Mouse (Mus musculus) kidney, postnatal 0 days (tissue): ENCODE results near the gene Strn4. TPM values are rescaled to one million over a fixed set of nuclear protein-coding genes. Genes with fewer than 3 reads are reported as not detected.

Experiments used
- ATAC-seq: fragments of 200-750 bp; cut with Nextera tagmentation; replicated peaks from 2 replicates; pipeline ENCODE4 v1.8.0; 2017; ENCODE audit warnings: low read depth, moderate number of reproducible peaks, moderate TSS enrichment, moderate library complexity; ENCODE audit not compliant: low FRiP score
- DNase-seq: peaks from one replicate; pipeline ENCODE4 v3.0.0-alpha.2; 2016; ENCODE audit warnings: low spot score
- H3K27ac ChIP-seq: fragments of 300-500 bp; sonication (generic); 2 replicates; pipeline ENCODE4 v1.5.1; 2014; ENCODE audit warnings: mild to moderate bottlenecking
- H3K27me3 ChIP-seq: fragments of 300-500 bp; sonication (generic); 2 replicates; pipeline ENCODE4 v1.6.1; 2014; ENCODE audit warnings: low read length, mixed read lengths; ENCODE audit not compliant: insufficient read depth
- H3K36me3 ChIP-seq: fragments of 300-500 bp; sonication (generic); 2 replicates; pipeline ENCODE4 v1.6.1; 2014; ENCODE audit warnings: low read length, mixed read lengths; ENCODE audit not compliant: insufficient read depth
- H3K4me1 ChIP-seq: fragments of 300-500 bp; sonication (generic); replicated peaks from 2 replicates; pipeline ENCODE4 v1.6.1; 2014; ENCODE audit warnings: antibody characterized with exemption, low read length, mixed read lengths; ENCODE audit not compliant: insufficient read depth
- H3K4me2 ChIP-seq: fragments of 300-500 bp; sonication (generic); 2 replicates; pipeline ENCODE4 v1.6.1; 2014; ENCODE audit warnings: mild to moderate bottlenecking, low read length, moderate library complexity, mixed read lengths
- H3K4me3 ChIP-seq: fragments of 300-500 bp; sonication (generic); replicated peaks from 2 replicates; pipeline ENCODE4 v1.5.1; 2014; ENCODE audit warnings: low read depth, low read length
- H3K9ac ChIP-seq: fragments of 300-500 bp; sonication (generic); 2 replicates; pipeline ENCODE4 v1.6.1; 2014; ENCODE audit warnings: low read depth, low read length
- H3K9me3 ChIP-seq: fragments of 300-500 bp; sonication (generic); replicated peaks from 2 replicates; pipeline ENCODE4 v1.6.1; 2016; ENCODE audit warnings: low read length, inconsistent platforms, mixed read lengths
- CTCF ChIP-seq: IDR thresholded peaks from 2 replicates; pipeline ENCODE4 v1.5.1; 2016; ENCODE audit warnings: antibody characterized with exemption, low read depth, mild to moderate bottlenecking, moderate library complexity
- WGBS: fragments of 180-500 bp; shearing (Covaris S2); extraction: QIAGEN DNeasy Blood & Tissue Kit; methylation state at CpG from one replicate; pipeline ENCODE4 v1.1.7; 2014; 5-methylcytosine and 5-hydroxymethylcytosine counted together
- polyA plus RNA-seq: library from polyadenylated mRNA; unstranded; fragments of >200 nt; fragmentation: Nextera tagmentation; extraction: Ambion mirVana; gene quantifications from 2 replicates; pipeline ENCODE4 v1.2.1, GENCODE M21; 2015

The Strn4 gene
- polyA plus RNA-seq: 65.4 and 71.2 TPM in 2 replicates

DNA sequence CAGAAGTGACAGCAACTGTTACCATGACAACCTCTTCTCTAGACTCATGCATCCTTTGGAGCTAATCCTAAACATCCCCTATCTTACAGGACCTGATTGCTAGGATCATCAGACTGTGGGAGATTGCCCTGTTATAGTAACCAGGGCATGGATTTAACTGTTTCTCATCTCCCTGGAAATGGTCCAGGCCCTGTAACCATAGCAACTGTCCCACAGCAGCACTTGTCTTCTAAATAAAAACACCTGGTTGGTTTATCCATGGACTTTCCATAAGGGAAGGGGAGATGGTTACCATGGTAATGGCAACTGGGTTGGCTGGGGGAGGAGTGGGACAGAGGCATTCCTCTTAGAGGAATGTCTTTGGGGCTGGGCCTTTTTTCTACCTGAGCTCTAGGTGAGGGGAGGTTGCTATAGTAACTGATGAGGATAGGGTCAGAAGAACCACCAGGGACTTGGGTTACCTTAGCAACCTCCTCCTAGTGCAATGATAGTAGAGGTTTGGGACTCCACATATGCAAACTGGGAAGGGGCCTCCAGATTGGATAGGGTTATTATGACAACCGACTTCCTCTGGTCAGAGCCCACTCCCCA, at the start of gene Strn4:
Gene Strn4 (plus strand): TSS at position 539 of the 591 bp plus-strand sequence.
- DNase-seq: peak; percentile 40

GRCm38 (mm10) chr7:16766443-16766842, 49.2 kb upstream of the Strn4 start:
- DNase-seq: no peak
- H3K36me3 ChIP-seq: no peaks in the 10 kb centered on the region
- H3K9ac ChIP-seq: no peak overlapping the region
- 53% methylated on average over 2 of the region's 2 CpGs for WGBS
- H3K4me2 ChIP-seq: no peak overlapping the region
- H3K4me1 ChIP-seq: no peaks in the 10 kb centered on the region
- TF ChIP-seq CTCF: no peak
- no peak for ATAC-seq
- H3K27me3 ChIP-seq: no peaks in the 10 kb centered on the region
- H3K9me3 ChIP-seq: no peaks in the 10 kb centered on the region
- no peak overlapping the region for H3K27ac ChIP-seq
- H3K4me3 ChIP-seq: no peak overlapping the region

More for the DNA sequence above, at the start of gene Strn4:
- ATAC-seq: no peak
- 0% methylated on average over 1 of the region's 1 CpGs for WGBS
- Histone ChIP-seq H3K4me2 (peak within 1 kb of the TSS; percentile 91), H3K27me3 (no peaks in the 10 kb centered on the region), H3K4me3 (peak within 1 kb of the TSS; percentile 100), H3K9ac (peak within 1 kb of the TSS; percentile 100), H3K36me3 (peaks cover 6% of the 10 kb centered on the region; the same call in 1 of the 2 replicates), H3K27ac (peak within 1 kb of the TSS; percentile 94), H3K4me1 (peaks cover 26% of the 10 kb centered on the region), H3K9me3 (no peaks in the 10 kb centered on the region)
- no peak for TF ChIP-seq CTCF

DNA sequence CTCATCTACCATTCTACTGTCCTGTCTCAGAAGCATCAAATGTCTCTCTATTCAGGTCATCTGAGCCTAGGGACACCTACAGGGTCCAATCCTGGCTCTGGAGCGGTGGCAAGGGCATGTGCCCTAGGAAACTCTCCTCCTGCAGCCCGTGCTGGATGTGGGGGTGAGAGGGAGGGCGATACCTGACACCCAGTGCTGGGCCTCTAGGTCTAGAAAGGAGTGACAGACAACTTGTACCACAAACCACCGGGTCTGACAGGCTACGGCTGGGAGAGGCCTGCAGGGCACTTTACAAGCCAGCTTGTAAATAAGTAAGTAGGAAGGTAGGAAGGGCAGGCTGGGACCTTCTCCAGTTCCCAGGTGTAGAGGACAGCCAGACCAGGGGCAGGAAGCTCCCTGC, 39.8 kb upstream of the Strn4 start:
- Histone ChIP-seq H3K4me1 (no peaks in the 10 kb centered on the region), H3K27me3 (no peaks in the 10 kb centered on the region), H3K36me3 (no peaks in the 10 kb centered on the region), H3K4me2 (no peak overlapping the region), H3K4me3 (no peak overlapping the region), H3K27ac (no peak overlapping the region; the same call in 1 of the 2 replicates), H3K9ac (no peak overlapping the region), H3K9me3 (no peaks in the 10 kb centered on the region)
- no peak for TF ChIP-seq CTCF
- DNase-seq (peak; percentile 39), ATAC-seq (peak; percentile 22; the same call in 1 of the 2 replicates)
- 24% methylated on average over 5 of the region's 5 CpGs for WGBS

DNA sequence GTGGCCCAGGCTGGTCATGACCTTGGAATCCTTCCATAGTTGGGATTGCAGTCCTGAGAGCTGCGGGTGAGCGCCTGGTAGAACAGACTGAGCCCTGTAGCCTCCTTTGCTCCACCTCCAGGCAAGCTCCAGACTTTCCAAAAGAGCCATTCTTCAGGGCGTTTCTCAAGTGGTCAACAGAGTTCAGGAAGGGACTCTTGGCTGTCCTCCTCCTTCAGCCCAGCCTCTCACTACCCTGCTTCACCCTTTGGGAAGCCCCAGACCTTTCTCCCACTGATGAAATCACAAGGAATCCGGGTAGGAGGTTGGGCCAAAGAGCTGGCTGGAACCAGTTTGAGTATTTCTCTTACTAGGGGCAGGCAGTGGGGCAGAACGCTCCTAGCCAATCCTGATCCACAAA, 35.6 kb upstream of the Strn4 start:
- H3K36me3 ChIP-seq: no peaks in the 10 kb centered on the region
- H3K9ac ChIP-seq: no peak overlapping the region
- H3K4me1 ChIP-seq: peaks cover 21% of the 10 kb centered on the region
- DNase-seq (peak; percentile 42), ATAC-seq (peak; percentile 35)
- WGBS: 43% methylated on average over 5 of the region's 5 CpGs
- peak overlapping the region; percentile 85 for H3K27ac ChIP-seq
- no peaks in the 10 kb centered on the region for H3K9me3 ChIP-seq
- no peak overlapping the region for H3K4me3 ChIP-seq
- H3K27me3 ChIP-seq: no peaks in the 10 kb centered on the region
- TF ChIP-seq CTCF: no peak
- no peak overlapping the region for H3K4me2 ChIP-seq

- DNase-seq (peak; percentile 98), ATAC-seq (peak; percentile 85)
- peak within 1 kb of the TSS; percentile 66 for H3K4me3 ChIP-seq
- peaks cover 21% of the 10 kb centered on the region for H3K4me1 ChIP-seq
- H3K9me3 ChIP-seq: no peaks in the 10 kb centered on the region
- peak within 1 kb of the TSS; percentile 99 for H3K4me2 ChIP-seq
- H3K9ac ChIP-seq: peak within 1 kb of the TSS; percentile 77
- TF ChIP-seq CTCF: peak; percentile 35; the same call in 1 of the 2 replicates
- H3K27ac ChIP-seq: peak within 1 kb of the TSS; percentile 85
- no peaks in the 10 kb centered on the region for H3K27me3 ChIP-seq
- H3K36me3 ChIP-seq: no peaks in the 10 kb centered on the region
- WGBS: 3% methylated on average over 34 of the region's 34 CpGs
These were observed 34.7 kb upstream of the Strn4 start, which contains the start of gene Slc1a5 for GRCm38 (mm10) chr7:16780825-16781554. Gene Slc1a5 (plus strand): TSS chr7:16781340.

DNA sequence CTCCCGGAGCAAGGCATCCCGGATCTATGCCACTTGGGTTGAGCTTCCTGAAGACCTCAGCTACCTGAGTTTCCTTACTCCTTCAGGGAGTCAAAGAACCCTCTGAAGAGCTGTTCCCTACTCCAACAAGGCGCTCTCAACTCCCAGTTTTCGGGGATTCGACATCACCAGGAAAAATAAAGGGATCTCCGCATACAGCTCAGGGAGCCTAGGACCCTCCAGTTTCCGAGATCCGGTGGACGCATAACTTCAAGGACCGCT, 34.2 kb upstream of the Strn4 start:
- ATAC-seq: 0 out of 2 replicates have a peak, but pooled peaks have one; percentile 2

More for the DNA sequence above, 34.2 kb upstream of the Strn4 start:
- Histone ChIP-seq H3K4me1 (peaks cover 21% of the 10 kb centered on the region), H3K27me3 (no peaks in the 10 kb centered on the region), H3K9me3 (no peaks in the 10 kb centered on the region), H3K4me3 (peak overlapping the region; percentile 66), H3K4me2 (peak overlapping the region; percentile 99), H3K36me3 (no peaks in the 10 kb centered on the region), H3K9ac (peak overlapping the region; percentile 77), H3K27ac (peak overlapping the region; percentile 62)
- no peak for DNase-seq
- 0% methylated on average over 10 of the region's 10 CpGs for WGBS
- TF ChIP-seq CTCF: no peak
